Mouse (Mus musculus) G1E (cell line): Measurements from ENCODE around the gene Apopt1. TPM values are rescaled to one million over a fixed set of nuclear protein-coding genes. Genes with fewer than 3 reads are reported as not detected.

Experiments used
- ATAC-seq: 2 replicates; pipeline ENCODE4 v1.8.0; 2016; ENCODE audit warnings: mild to moderate bottlenecking; ENCODE audit not compliant: insufficient number of reproducible peaks, poor library complexity, low FRiP score, severe bottlenecking; ENCODE audit errors: extremely low read depth
- DNase-seq: peaks from one replicate; pipeline ENCODE4 v3.0.0; 2012; ENCODE audit warnings: low spot score
- H3K27me3 ChIP-seq: 2 replicates; pipeline ENCODE4 v1.6.1; 2012; ENCODE audit warnings: mild to moderate bottlenecking, low read length, inconsistent platforms; ENCODE audit not compliant: insufficient read depth
- H3K36me3 ChIP-seq: replicated peaks from 2 replicates; pipeline ENCODE3; 2012; ENCODE audit warnings: mild to moderate bottlenecking, inconsistent platforms
- H3K4me1 ChIP-seq: 2 replicates; pipeline ENCODE4 v1.6.1; 2012; ENCODE audit warnings: low read depth, low read length, inconsistent platforms, mixed read lengths; ENCODE audit not compliant: insufficient read depth
- H3K4me3 ChIP-seq: 2 replicates; pipeline ENCODE4 v1.5.1; 2012; ENCODE audit warnings: low read depth, mild to moderate bottlenecking, inconsistent platforms, low read length, moderate library complexity, mixed read lengths
- H3K9me3 ChIP-seq: replicated peaks from 2 replicates; pipeline ENCODE4 v1.6.1; 2012; ENCODE audit warnings: inconsistent platforms
- CTCF ChIP-seq: IDR thresholded peaks from 2 replicates; pipeline ENCODE4 v1.5.1; 2012; ENCODE audit warnings: low read depth, low read length, inconsistent platforms, mixed read lengths
- GATA1 ChIP-seq: IDR thresholded peaks from 2 replicates; pipeline ENCODE4 v1.6.1; 2012; ENCODE audit warnings: borderline replicate concordance, low read length, inconsistent platforms, mixed read lengths
- GATA2 ChIP-seq: IDR thresholded peaks from 2 replicates; pipeline ENCODE4 v1.6.1; 2012; ENCODE audit warnings: low read depth, low read length, inconsistent platforms, borderline replicate concordance
- POLR2AphosphoS5 ChIP-seq: IDR thresholded peaks from 2 replicates; pipeline ENCODE4 v1.6.1; 2012; ENCODE audit warnings: low read depth, low read length, inconsistent platforms; ENCODE audit not compliant: insufficient replicate concordance
- TAL1 ChIP-seq: conservative IDR thresholded peaks from 2 replicates; pipeline ENCODE4 v1.6.1; 2012; ENCODE audit warnings: low read depth, low read length, inconsistent platforms, mixed read lengths
- polyA plus RNA-seq: library from polyadenylated mRNA; stranded (reverse); fragments of >175 nt; gene quantifications from 2 replicates; pipeline ENCODE4 v1.2.3, GENCODE M21; 2012
- total RNA-seq, 2 experiments: library from RNA; stranded (forward) in 1 of 2; stranded (reverse) in 1 of 2; fragments of 200-1000 nt in 1 of 2; fragments of >200 nt in 1 of 2; fragmentation: Nextera tagmentation in 1 of 2; gene quantifications; 2 replicates each; pipeline ENCODE4 v1.2.3; 2014 to 2017

Gene Apopt1
- total and polyA plus RNA-seq, 3 experiments = 68.7 to 315 (median 109) TPM

DNA sequence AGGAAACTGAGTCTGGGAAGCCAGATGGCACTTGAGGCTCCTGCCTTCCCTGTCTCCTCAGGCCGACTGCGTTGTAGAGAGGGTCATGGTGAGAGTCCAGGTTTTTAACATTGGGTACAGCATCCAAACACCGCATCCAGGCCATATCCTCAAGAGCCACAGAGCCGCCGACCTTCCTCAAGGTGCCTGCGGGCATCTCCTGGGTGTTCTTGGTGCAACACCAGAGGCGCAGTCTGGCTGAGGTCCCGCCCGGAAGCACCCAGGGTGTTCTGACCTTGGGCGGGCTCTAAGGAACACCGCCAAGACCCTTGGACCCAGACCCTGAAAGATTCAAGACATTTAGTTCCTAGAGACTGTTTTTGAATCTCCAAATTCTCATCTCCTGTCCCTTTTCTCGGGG lies 40.5 kb upstream of the Apopt1 start:
- no peak for TF ChIP-seq GATA2
- no peak for TF ChIP-seq CTCF
- no peak for TF ChIP-seq POLR2AphosphoS5
- TF ChIP-seq GATA1 = no peak
- TF ChIP-seq TAL1 = no peak
- Histone ChIP-seq H3K27me3 (peaks cover 54% of the 10 kb centered on the region), H3K36me3 (no peaks in the 10 kb centered on the region), H3K4me1 (peaks cover 42% of the 10 kb centered on the region), H3K4me3 (no peak overlapping the region), H3K9me3 (peaks cover 19% of the 10 kb centered on the region)
- ATAC-seq (no peak), DNase-seq (no peak)

DNA sequence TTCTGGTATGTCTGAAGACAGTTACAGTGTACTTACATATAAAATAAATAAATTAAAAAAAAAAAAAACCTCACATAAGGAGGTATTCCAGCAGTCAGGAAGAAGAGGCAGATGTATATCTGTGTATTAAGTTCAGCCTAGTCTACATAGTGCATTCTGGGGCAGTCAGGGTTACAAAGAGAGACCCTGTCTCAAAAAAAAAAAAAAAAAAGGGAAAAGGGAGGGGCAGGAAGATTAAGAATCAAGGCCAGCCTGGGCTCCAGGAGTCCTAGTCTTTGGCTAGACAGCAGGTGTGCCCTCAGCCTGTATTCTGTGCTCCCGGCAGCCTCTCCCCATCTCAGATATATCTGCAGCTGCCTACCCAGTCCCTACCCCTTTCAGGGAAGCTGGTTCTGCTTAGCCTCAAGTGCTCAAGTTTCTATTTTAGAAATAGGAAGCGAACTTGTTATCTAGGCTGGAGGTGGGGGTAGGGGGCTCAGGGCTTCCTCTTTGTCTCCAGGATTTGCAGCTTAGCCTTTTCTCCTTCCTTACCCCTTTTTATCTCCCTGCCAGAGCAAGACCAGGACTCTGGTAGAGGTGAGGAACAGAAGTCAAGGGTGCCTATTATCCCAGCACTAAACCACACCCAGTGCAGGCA lies 38.1 kb upstream of the Apopt1 start:
- Histone ChIP-seq H3K4me3 (no peak overlapping the region), H3K27me3 (peaks cover 49% of the 10 kb centered on the region), H3K4me1 (peaks cover 42% of the 10 kb centered on the region), H3K36me3 (peaks cover 15% of the 10 kb centered on the region), H3K9me3 (peaks cover 19% of the 10 kb centered on the region)
- TF ChIP-seq GATA2 (no peak), POLR2AphosphoS5 (no peak), GATA1 (no peak), TAL1 (no peak), CTCF (no peak)
- ATAC-seq = no peak
- DNase-seq = no peak

DNA sequence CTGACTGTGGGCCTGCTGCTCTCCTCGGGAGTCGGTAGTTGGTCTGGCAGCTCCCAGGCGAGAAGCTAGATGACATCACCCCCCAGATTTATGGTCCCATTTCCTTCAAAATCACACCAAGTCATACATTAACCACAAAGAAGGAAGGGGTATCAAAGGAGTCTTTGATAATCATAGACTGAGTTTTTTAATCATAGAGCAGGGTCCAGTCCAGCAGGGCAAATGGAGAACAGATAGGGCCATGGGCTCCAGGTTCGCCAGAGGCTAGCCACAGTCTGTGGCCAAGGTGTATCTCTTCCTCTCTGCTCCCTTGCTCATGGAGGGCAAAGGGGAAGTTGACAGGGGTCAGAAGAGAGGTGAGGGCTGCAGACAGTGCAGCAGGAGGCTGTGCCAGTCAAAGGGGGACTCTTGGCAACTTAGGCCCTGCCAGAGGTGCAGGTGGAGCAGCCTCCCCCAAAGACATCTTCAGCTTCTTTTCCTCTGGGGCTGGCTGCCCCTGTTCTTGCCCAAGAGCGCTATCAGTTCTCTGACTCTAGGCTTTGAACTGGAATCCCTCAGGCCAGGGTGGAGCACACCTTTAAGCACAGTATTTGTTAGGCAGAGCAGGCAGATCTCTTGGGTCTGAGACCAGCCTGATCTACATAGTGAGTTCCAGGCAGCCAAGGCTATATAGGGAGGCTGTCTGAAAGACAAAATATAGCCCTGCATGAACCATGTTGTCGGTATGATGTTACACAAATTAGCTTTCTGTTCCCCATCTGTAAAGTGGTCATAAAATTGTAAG lies 37.1 kb upstream of the Apopt1 start:
- DNase-seq (no peak), ATAC-seq (no peak)
- H3K9me3 ChIP-seq = peaks cover 16% of the 10 kb centered on the region
- TF ChIP-seq POLR2AphosphoS5 (no peak), GATA2 (no peak), GATA1 (no peak), TAL1 (no peak), CTCF (no peak)
- peaks cover 52% of the 10 kb centered on the region for H3K4me1 ChIP-seq
- H3K36me3 ChIP-seq = peaks cover 26% of the 10 kb centered on the region
- no peak overlapping the region for H3K4me3 ChIP-seq
- peaks cover 39% of the 10 kb centered on the region for H3K27me3 ChIP-seq

DNA sequence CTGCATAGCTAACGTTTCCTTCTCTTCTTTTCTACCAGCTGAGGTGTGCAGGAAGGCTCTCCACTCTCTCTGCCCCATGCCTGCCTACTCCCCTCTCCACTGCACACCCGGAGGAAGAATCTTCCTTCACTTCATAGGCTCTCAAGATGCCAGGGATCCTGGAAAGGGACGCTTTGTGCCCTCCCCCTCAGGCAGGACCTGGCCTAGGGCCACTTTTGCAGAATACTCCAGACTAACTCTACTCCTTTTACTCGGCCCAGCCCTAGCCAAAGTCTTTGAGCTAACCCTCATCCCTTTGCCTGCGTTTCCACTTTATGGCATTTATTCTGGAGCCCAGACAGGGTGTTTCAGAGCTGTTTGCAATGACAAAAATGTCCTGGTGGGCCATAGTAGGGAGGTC lies 35.6 kb upstream of the Apopt1 start:
- H3K4me1 ChIP-seq = peaks cover 61% of the 10 kb centered on the region
- peaks cover 2% of the 10 kb centered on the region; the same call in 1 of the 2 replicates for H3K9me3 ChIP-seq

GRCm38 (mm10) chr12:111677882-111678669 lies 35.0 kb upstream of the Apopt1 start, which contains the start of gene Trmt61a:
Gene Trmt61a, plus strand, starts transcription at chr12:111678105.
- TF ChIP-seq TAL1 (no peak), CTCF (no peak), POLR2AphosphoS5 (no peak; the same call in 1 of the 2 replicates), GATA2 (no peak), GATA1 (no peak)

More for the DNA sequence above, 35.6 kb upstream of the Apopt1 start:
- H3K4me3 ChIP-seq = peak overlapping the region; percentile 80
- ATAC-seq (no peak), DNase-seq (peak; percentile 58)
- TF ChIP-seq POLR2AphosphoS5 (no peak), TAL1 (no peak), GATA2 (no peak), CTCF (no peak), GATA1 (no peak)
- H3K27me3 ChIP-seq = peaks cover 25% of the 10 kb centered on the region
- H3K36me3 ChIP-seq = peaks cover 40% of the 10 kb centered on the region

More at GRCm38 (mm10) chr12:111677882-111678669, 35.0 kb upstream of the Apopt1 start, which contains the start of gene Trmt61a:
- ATAC-seq = peak; percentile 70
- Histone ChIP-seq H3K4me1 (peaks cover 68% of the 10 kb centered on the region), H3K4me3 (peak within 1 kb of the TSS; percentile 80), H3K9me3 (no peaks in the 10 kb centered on the region), H3K36me3 (peaks cover 46% of the 10 kb centered on the region), H3K27me3 (peaks cover 18% of the 10 kb centered on the region)
- DNase-seq = peak; percentile 98
